Mouse (Mus musculus): Measurements from ENCODE around the gene Scyl1. TPM values are rescaled to one million over a fixed set of nuclear protein-coding genes. Genes with fewer than 3 reads are reported as not detected.

Scyl1 gene
- total RNA-seq, 2 experiments from 2014 or later, result 71.2 to 78.6 TPM

- peak overlapping the region; percentile 89 for H3K27ac ChIP-seq
- DNase-seq, result no peak
- intact Hi-C loops (cut with DNase I), result no loop called here
- H3K4me3 ChIP-seq, result peak overlapping the region; percentile 58
- no peak for TF ChIP-seq CTCF (IDR thresholded peaks at IDR 0.05)
Measured at GRCm38 (mm10) chr19:5810103-5810839, 39.1 kb upstream of the Scyl1 start.

GRCm38 (mm10) chr19:5809712-5810089 lies 38.5 kb upstream of the Scyl1 start:
- Histone ChIP-seq H3K27ac (peak overlapping the region; percentile 89), H3K4me3 (peak overlapping the region; percentile 58)
- TF ChIP-seq CTCF (IDR thresholded peaks at IDR 0.05), result no peak
- DNase-seq, result peak; percentile 51
- intact Hi-C loops (cut with DNase I), result no loop called here

- TF ChIP-seq CTCF (IDR thresholded peaks at IDR 0.05), result no peak
- intact Hi-C loops (cut with DNase I), result no loop called here
Measured at GRCm38 (mm10) chr19:5808955-5809711, 37.9 kb upstream of the Scyl1 start.

GRCm38 (mm10) chr19:5807740-5808139 lies 36.5 kb upstream of the Scyl1 start:
- Histone ChIP-seq H3K27ac (peak overlapping the region; percentile 100), H3K4me3 (no peak overlapping the region)
- no peak for DNase-seq
- intact Hi-C loops (cut with DNase I), result no loop called here
- TF ChIP-seq CTCF (IDR thresholded peaks at IDR 0.05), result no peak

More at GRCm38 (mm10) chr19:5808955-5809711, 37.9 kb upstream of the Scyl1 start:
- Histone ChIP-seq H3K4me3 (peak overlapping the region; percentile 58; the same call in 1 of the 2 replicates), H3K27ac (peak overlapping the region; percentile 100)
- no peak for DNase-seq

GRCm38 (mm10) chr19:5806809-5807205 lies 35.6 kb upstream of the Scyl1 start:
- TF ChIP-seq CTCF (IDR thresholded peaks at IDR 0.05), result no peak
- intact Hi-C loops (cut with DNase I), result no loop called here

GRCm38 (mm10) chr19:5806051-5806808 lies 35.0 kb upstream of the Scyl1 start:
- intact Hi-C loops (cut with DNase I), result no loop called here
- Histone ChIP-seq H3K4me3 (peak overlapping the region; percentile 41), H3K27ac (peak overlapping the region; percentile 100)
- no peak for TF ChIP-seq CTCF (IDR thresholded peaks at IDR 0.05)
- DNase-seq, result peak; percentile 72

More at GRCm38 (mm10) chr19:5806809-5807205, 35.6 kb upstream of the Scyl1 start:
- peak overlapping the region; percentile 41 for H3K4me3 ChIP-seq
- peak overlapping the region; percentile 100 for H3K27ac ChIP-seq
- no peak for DNase-seq

GRCm38 (mm10) chr19:5804371-5804899 lies 33.2 kb upstream of the Scyl1 start:
- peak overlapping the region; percentile 80 for H3K4me3 ChIP-seq
- DNase-seq, result peak; percentile 14
- intact Hi-C loops (cut with DNase I), result no loop called here
- peak overlapping the region; percentile 100 for H3K27ac ChIP-seq
- no peak for TF ChIP-seq CTCF (IDR thresholded peaks at IDR 0.05)

GRCm38 (mm10) chr19:5803881-5804279 lies 32.7 kb upstream of the Scyl1 start:
- no peak for TF ChIP-seq CTCF (IDR thresholded peaks at IDR 0.05)
- intact Hi-C loops (cut with DNase I), result loop anchor here (1.0 kb wide), 1 partner anchor 41 kb away; no protein-coding TSS in a partner anchor
- peak; percentile 60 for DNase-seq
- H3K27ac ChIP-seq, result peak overlapping the region; percentile 100
- peak overlapping the region; percentile 80 for H3K4me3 ChIP-seq

GRCm38 (mm10) chr19:5803041-5803880 lies 32.0 kb upstream of the Scyl1 start:
- peak; percentile 100 for DNase-seq
- peak overlapping the region; percentile 80 for H3K4me3 ChIP-seq
- peak overlapping the region; percentile 100 for H3K27ac ChIP-seq
- intact Hi-C loops (cut with DNase I), result loop anchor here (1.0 kb wide), 1 partner anchor 42 kb away; no protein-coding TSS in a partner anchor
- no peak for TF ChIP-seq CTCF (IDR thresholded peaks at IDR 0.05)

GRCm38 (mm10) chr19:5802787-5803040 lies 31.5 kb upstream of the Scyl1 start:
- intact Hi-C loops (cut with DNase I), result loop anchor here (1.0 kb wide), 1 partner anchor 43 kb away; no protein-coding TSS in a partner anchor
- no peak for TF ChIP-seq CTCF (IDR thresholded peaks at IDR 0.05)

GRCm38 (mm10) chr19:5802011-5802786 lies 31.0 kb upstream of the Scyl1 start:
- peak overlapping the region; percentile 100 for H3K27ac ChIP-seq
- H3K4me3 ChIP-seq, result peak overlapping the region; percentile 80
- DNase-seq, result peak; percentile 96
- no peak for TF ChIP-seq CTCF (IDR thresholded peaks at IDR 0.05)
- intact Hi-C loops (cut with DNase I), result no loop called here

More at GRCm38 (mm10) chr19:5802787-5803040, 31.5 kb upstream of the Scyl1 start:
- Histone ChIP-seq H3K4me3 (peak overlapping the region; percentile 80), H3K27ac (peak overlapping the region; percentile 100)
- no peak for DNase-seq
